Mouse (Mus musculus) heart, postnatal 36 days (tissue): ENCODE measurements at regions not wholly inside any gene's neighbourhood (a gene's known extent, or its start where the extent isn't known, plus 50 kb on each side); places are given as distances from the start of the nearest gene placed in this dataset.
"Not testable (repeated sequence)": the region's sequence is repeated elsewhere in the genome, so short reads cannot be mapped to it uniquely, and the experiment has no call there.

Experiments
- DNase-seq, 2 experiments: peaks; one replicate each; pipeline ENCODE4 v3.0.0; 2021 to 2022
- intact Hi-C: fragments of 180-260 bp; cut with DNase I; formaldehyde crosslinking; loops from one replicate; pipeline ENCODE4 v1.15.1; 2025

GRCm38 (mm10) chr14:54151272-54151671, 102.6 kb downstream of the Dad1 start:
- intact Hi-C loops, result no loop called here
- no peak for DNase-seq

GRCm38 (mm10) chr14:54150221-54150620, 103.7 kb downstream of the Dad1 start:
- intact Hi-C loops, result no loop called here
- no peak for DNase-seq

- DNase-seq, result no peak
- intact Hi-C loops, result loop anchor here (5.0 kb wide), 1 partner anchor 341 kb away; no protein-coding TSS in a partner anchor
Measured at GRCm38 (mm10) chr14:54148626-54149025, 105.3 kb downstream of the Dad1 start.

GRCm38 (mm10) chr14:54148121-54148520, 105.8 kb downstream of the Dad1 start:
- DNase-seq, result no peak
- intact Hi-C loops, result loop anchor here (5.0 kb wide), 1 partner anchor 341 kb away; no protein-coding TSS in a partner anchor

- intact Hi-C loops, result loop anchor here (5.0 kb wide), 1 partner anchor 340 kb away; no protein-coding TSS in a partner anchor
- DNase-seq, result no peak
Measured at GRCm38 (mm10) chr14:54147546-54147945, 106.4 kb downstream of the Dad1 start.

- DNase-seq, result no peak
- intact Hi-C loops, result loop anchor here (5.0 kb wide), 1 partner anchor 339 kb away; no protein-coding TSS in a partner anchor
Measured at GRCm38 (mm10) chr14:54145743-54146741, 107.9 kb downstream of the Dad1 start.

- intact Hi-C loops, result no loop called here
- DNase-seq, result no peak
Measured at GRCm38 (mm10) chr14:54143828-54144227, 110.1 kb downstream of the Dad1 start.

- DNase-seq, result no peak
- intact Hi-C loops, result no loop called here
Measured at GRCm38 (mm10) chr14:54138288-54138687, 115.6 kb downstream of the Dad1 start.

GRCm38 (mm10) chr14:54136538-54136937, 117.4 kb downstream of the Dad1 start:
- no peak for DNase-seq
- intact Hi-C loops, result no loop called here

- intact Hi-C loops, result no loop called here
- DNase-seq, result no peak
Measured at GRCm38 (mm10) chr14:54128334-54128733, 125.6 kb downstream of the Dad1 start.

- intact Hi-C loops, result no loop called here
- no peak for DNase-seq
Measured at GRCm38 (mm10) chr14:54125510-54125909, 128.4 kb downstream of the Dad1 start.

GRCm38 (mm10) chr14:54121973-54122372, 131.9 kb downstream of the Dad1 start:
- DNase-seq, result no peak
- intact Hi-C loops, result loop anchor here (5.0 kb wide), 1 partner anchor 35 kb away; no protein-coding TSS in a partner anchor

GRCm38 (mm10) chr14:54121340-54121739, 132.6 kb downstream of the Dad1 start:
- no peak for DNase-seq
- intact Hi-C loops, result loop anchor here (5.0 kb wide), 1 partner anchor 36 kb away; no protein-coding TSS in a partner anchor

- intact Hi-C loops, result loop anchor here (5.0 kb wide), 1 partner anchor 37 kb away; no protein-coding TSS in a partner anchor
- DNase-seq, result no peak
Measured at GRCm38 (mm10) chr14:54120194-54120593, 133.7 kb downstream of the Dad1 start.

- intact Hi-C loops, result not testable (repeated sequence)
Measured at GRCm38 (mm10) chr14:54117607-54118006, 136.3 kb downstream of the Dad1 start.

GRCm38 (mm10) chr14:54113216-54113615, 140.7 kb downstream of the Dad1 start:
- no peak for DNase-seq

More at GRCm38 (mm10) chr14:54117607-54118006, 136.3 kb downstream of the Dad1 start:
- not testable (repeated sequence) for DNase-seq

GRCm38 (mm10) chr14:54110971-54111370, 142.9 kb downstream of the Dad1 start:
- DNase-seq, result no peak
- intact Hi-C loops, result no loop called here

More at GRCm38 (mm10) chr14:54113216-54113615, 140.7 kb downstream of the Dad1 start:
- intact Hi-C loops, result no loop called here

GRCm38 (mm10) chr14:54109129-54109528, 144.8 kb downstream of the Dad1 start:
- no peak for DNase-seq
- intact Hi-C loops, result loop anchor here (2.0 kb wide), 1 partner anchor 44 kb away; no protein-coding TSS in a partner anchor

- intact Hi-C loops, result loop anchor here (2.0 kb wide), 1 partner anchor 44 kb away; no protein-coding TSS in a partner anchor
Measured at GRCm38 (mm10) chr14:54108311-54109074, 145.4 kb downstream of the Dad1 start.

GRCm38 (mm10) chr14:54107204-54107796, 146.6 kb downstream of the Dad1 start:
- intact Hi-C loops, result no loop called here
- DNase-seq, result no peak

More at GRCm38 (mm10) chr14:54108311-54109074, 145.4 kb downstream of the Dad1 start:
- peak; percentile 17 to 18 for DNase-seq
